Mouse (Mus musculus): Measurements from ENCODE around the gene Erich6b.

GRCm38 (mm10) chr14:75708986-75709385 lies 66.9 kb downstream of the Erich6b start:
- TF ChIP-seq CTCF (IDR thresholded peaks at IDR 0.05; ENCODE audit: low read depth) (no peak), EP300 (IDR thresholded peaks at IDR 0.05; ENCODE audit: low read depth) (no peak)
